Comparison of ENCODE assay signal across 9 mouse cellular contexts in the genomic region with DNA sequence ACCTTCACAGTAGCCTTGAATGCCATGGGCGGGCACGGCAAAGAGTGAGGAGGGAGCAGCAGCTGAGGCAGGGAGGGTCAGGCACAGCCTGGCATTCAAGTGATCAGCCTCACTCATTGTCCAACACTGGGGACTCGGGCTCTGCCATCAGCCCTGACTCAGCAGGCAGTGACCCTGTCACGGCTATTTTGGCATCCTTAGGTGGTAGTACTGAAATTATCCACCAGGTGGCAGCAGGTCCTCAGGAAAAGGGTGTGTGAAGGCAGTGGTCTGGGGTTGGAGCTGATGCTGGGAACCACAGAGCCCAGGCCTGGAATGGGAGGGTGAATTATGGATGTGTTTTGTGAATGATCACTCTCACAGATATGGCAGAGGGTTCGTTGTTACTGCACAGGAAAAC. TPM values are rescaled to one million over a fixed set of nuclear protein-coding genes. Genes with fewer than 3 reads are reported as not detected.
DNase-seq lines count a peak whose midpoint lies in the region; ATAC-seq and TF ChIP-seq lines count a peak whose summit lies in the region.
"Had no signal": no experiment of that assay in that cellular context is flagged by ENCODE, and none has a peak within 500 bp of the region (broad histone marks: within the 10 kb centered on the region; RNA-seq: fewer than 3 reads in every experiment).

No protein-coding gene starts in this region.

- no peaks in the 10 kb centered on the region for H3K27me3 ChIP-seq in E14TG2a.4 (ENCODE audit: insufficient read depth, low read length)
- no peaks in the 10 kb centered on the region for H3K27me3 ChIP-seq in forebrain, embryonic 14.5 days (replicated peaks; ENCODE audit: control insufficient read depth, insufficient read depth, low read length)
- no peaks in the 10 kb centered on the region for H3K27me3 ChIP-seq in lung, embryonic 14.5 days (ENCODE audit: insufficient read depth, low read length)
- H3K27me3 ChIP-seq in thymus, adult 2 months (ENCODE audit: control insufficient read depth, insufficient read depth, low read length): no peaks in the 10 kb centered on the region; the same call in 1 of the 2 replicates

- TF ChIP-seq CTCF in E14TG2a.4 (conservative IDR thresholded peaks at IDR 0.05; ENCODE audit: low read length): peak; percentile 80
- TF ChIP-seq CTCF in lung, embryonic 14.5 days (IDR thresholded peaks at IDR 0.05; ENCODE audit: low read depth): peak; percentile 97
- TF ChIP-seq CTCF in thymus, adult 2 months (IDR thresholded peaks at IDR 0.05; ENCODE audit: borderline replicate concordance, control insufficient read depth, extremely low read depth, insufficient read depth, low read length, poor library complexity): peak; percentile 81

- peak; percentile 76 for DNase-seq in c-Kit-positive CD71-positive TER-119-positive erythroid progenitor cells, embryonic 14.5 days (ENCODE audit: low spot score)
- DNase-seq in forebrain, embryonic 14.5 days (ENCODE audit: low spot score): peak; percentile 82
- DNase-seq in layer of hippocampus, adult 8-10 months (ENCODE audit: low spot score in 2 of 2): peak; percentile 90
- peak; percentile 93 for DNase-seq in lung, embryonic 14.5 days
- DNase-seq in ovary, adult 18-20 months (ENCODE audit: low spot score): peak; percentile 33
- DNase-seq in thymus, adult 2 months: peak; percentile 85

- H3K9me3 ChIP-seq in E14TG2a.4 (ENCODE audit: low read length): no peaks in the 10 kb centered on the region
- no peaks in the 10 kb centered on the region for H3K9me3 ChIP-seq in forebrain, embryonic 14.5 days (replicated peaks; ENCODE audit: control insufficient read depth, low read length)
- H3K9me3 ChIP-seq in lung, embryonic 14.5 days (ENCODE audit: low read depth, low read length): no peaks in the 10 kb centered on the region
- H3K9me3 ChIP-seq: heart, embryonic 13.5 days had no signal

- 4% methylated on average over 5 of the region's 5 CpGs for WGBS in forebrain, embryonic 14.5 days
- WGBS in lung, embryonic 14.5 days: 11% methylated on average over 5 of the region's 5 CpGs
- WGBS in thymus, adult 2 months: 13% methylated on average over 5 of the region's 5 CpGs

- no peaks in the 10 kb centered on the region for H3K36me3 ChIP-seq in E14TG2a.4 (ENCODE audit: insufficient read depth, low read length)
- H3K36me3 ChIP-seq in forebrain, embryonic 14.5 days (ENCODE audit: control insufficient read depth, insufficient read depth, low read length): no peaks in the 10 kb centered on the region
- no peaks in the 10 kb centered on the region for H3K36me3 ChIP-seq in lung, embryonic 14.5 days (ENCODE audit: insufficient read depth)
- H3K36me3 ChIP-seq in thymus, adult 2 months (ENCODE audit: control insufficient read depth, insufficient read depth, low read length): no peaks in the 10 kb centered on the region
- H3K36me3 ChIP-seq: heart, embryonic 13.5 days had no signal

- no peak for TF ChIP-seq POLR2A in thymus, adult 2 months (IDR thresholded peaks at IDR 0.05; ENCODE audit: control insufficient read depth, extremely low read depth, insufficient read depth, low read length, poor library complexity)

- peak; percentile 38 for ATAC-seq in forebrain, embryonic 14.5 days
- peak; percentile 72 to 88 for ATAC-seq in hematopoietic stem cell, adult 5-6 weeks (replicated peaks in 1 of 2; ENCODE audit: insufficient read depth in 1 of 2, low FRiP score in 2 of 2, low TSS enrichment in 1 of 2, low read depth in 1 of 2, poor library complexity in 2 of 2, severe bottlenecking in 2 of 2)
- peak; percentile 63 for ATAC-seq in lung, embryonic 14.5 days (ENCODE audit: insufficient read depth)

- H3K27ac ChIP-seq in forebrain, embryonic 14.5 days (ENCODE audit: low read depth, low read length): no peak overlapping the region
- H3K27ac ChIP-seq in lung, embryonic 14.5 days (ENCODE audit: low read depth): no peak overlapping the region
- no peak overlapping the region for H3K27ac ChIP-seq in thymus, adult 2 months (ENCODE audit: control insufficient read depth, insufficient read depth, low read length)
- H3K27ac ChIP-seq: heart, embryonic 13.5 days had no signal

- no peak overlapping the region for H3K9ac ChIP-seq in forebrain, embryonic 14.5 days (ENCODE audit: low read length)
- no peak overlapping the region for H3K9ac ChIP-seq in lung, embryonic 14.5 days
- H3K9ac ChIP-seq: heart, embryonic 13.5 days had no signal

- H3K4me1 ChIP-seq in E14TG2a.4 (replicated peaks; ENCODE audit: low read depth, low read length): peaks cover 27% of the 10 kb centered on the region
- peaks cover 2% of the 10 kb centered on the region; the same call in 1 of the 2 replicates for H3K4me1 ChIP-seq in forebrain, embryonic 14.5 days (ENCODE audit: control insufficient read depth, insufficient read depth, low read length)
- 0 out of 2 replicates have a peak, but pooled peaks cover 3% of the 10 kb centered on the region for H3K4me1 ChIP-seq in lung, embryonic 14.5 days (ENCODE audit: insufficient read depth)
- peaks cover 4% of the 10 kb centered on the region for H3K4me1 ChIP-seq in thymus, adult 2 months (replicated peaks; ENCODE audit: control insufficient read depth, insufficient read depth, low read length)

- no peak overlapping the region for H3K4me3 ChIP-seq in E14TG2a.4 (replicated peaks; ENCODE audit: low read length)
- no peak overlapping the region for H3K4me3 ChIP-seq in forebrain, embryonic 14.5 days (ENCODE audit: low read depth, low read length)
- H3K4me3 ChIP-seq in lung, embryonic 14.5 days (ENCODE audit: low read depth, low read length): no peak overlapping the region
- H3K4me3 ChIP-seq in thymus, adult 2 months (ENCODE audit: control insufficient read depth, insufficient read depth, low read length): no peak overlapping the region
- H3K4me3 ChIP-seq: heart, embryonic 13.5 days had no signal

- no peak overlapping the region for H3K4me2 ChIP-seq in forebrain, embryonic 14.5 days (ENCODE audit: low read length)
- no peak overlapping the region for H3K4me2 ChIP-seq in lung, embryonic 14.5 days
- H3K4me2 ChIP-seq: heart, embryonic 13.5 days had no signal

RNA-seq across cellular contexts. Expression of a gene that starts 4.3 kb away (rescaled TPM):
- 36.9 and 45.3 TPM in 2 replicates for polyA plus RNA-seq in forebrain, embryonic 14.5 days (2014; fragmentation: Nextera tagmentation; extraction: Ambion mirVana)
- total RNA-seq in hematopoietic stem cell, adult 5-6 weeks (2017): 13.0 and 21.2 TPM in 2 replicates
- total RNA-seq in layer of hippocampus, adult 8-10 months (2022): 10 to 100 TPM; 46.2 to 63.5 (median 50.6) TPM
- 18.1 and 18.7 TPM in 2 replicates for polyA plus RNA-seq in lung, embryonic 14.5 days (2014; fragmentation: Nextera tagmentation; extraction: Ambion mirVana)
- 27.1 and 27.7 TPM in 2 replicates for polyA plus RNA-seq in thymus, adult 2 months (2012; rRNA removed)

RNA-seq across cellular contexts. Expression of a gene that starts 4.5 kb away (rescaled TPM):
- 0.69 and 0.98 TPM in 2 replicates for polyA plus RNA-seq in forebrain, embryonic 14.5 days (2014; fragmentation: Nextera tagmentation; extraction: Ambion mirVana)
- not detected in 2 replicates for total RNA-seq in hematopoietic stem cell, adult 5-6 weeks (2017)
- under 1 TPM; 0.20 to 0.77 (median 0.49) TPM for total RNA-seq in layer of hippocampus, adult 8-10 months (2022)
- polyA plus RNA-seq in lung, embryonic 14.5 days (2014; fragmentation: Nextera tagmentation; extraction: Ambion mirVana): 0.18 and 0.53 TPM in 2 replicates
- 0.11 and 0.24 TPM in 2 replicates for polyA plus RNA-seq in thymus, adult 2 months (2012; rRNA removed)

RNA-seq across cellular contexts. Expression of a gene that starts 29.9 kb away (rescaled TPM):
- polyA plus RNA-seq in forebrain, embryonic 14.5 days (2014; fragmentation: Nextera tagmentation; extraction: Ambion mirVana): 0.60 and 0.83 TPM in 2 replicates
- total RNA-seq in hematopoietic stem cell, adult 5-6 weeks (2017): not detected in 2 replicates
- under 1 TPM in 1 of 4 experiments, not detected in 3; 0.30 TPM for total RNA-seq in layer of hippocampus, adult 8-10 months (2022)
- polyA plus RNA-seq in lung, embryonic 14.5 days (2014; fragmentation: Nextera tagmentation; extraction: Ambion mirVana): 0.11 and 0.18 TPM in 2 replicates
- 0.15 TPM in 1 of 2 replicates, not detected in the other for polyA plus RNA-seq in thymus, adult 2 months (2012; rRNA removed)

RNA-seq across cellular contexts. Expression of a gene that starts 59.6 kb away (rescaled TPM):
- polyA plus RNA-seq in forebrain, embryonic 14.5 days (2014; fragmentation: Nextera tagmentation; extraction: Ambion mirVana): 0.89 and 1.9 TPM in 2 replicates
- not detected in 2 replicates for total RNA-seq in hematopoietic stem cell, adult 5-6 weeks (2017)
- total RNA-seq in layer of hippocampus, adult 8-10 months (2022): 10 to 100 TPM; 34.6 to 40.4 (median 37.8) TPM
- 0.37 and 0.79 TPM in 2 replicates for polyA plus RNA-seq in lung, embryonic 14.5 days (2014; fragmentation: Nextera tagmentation; extraction: Ambion mirVana)
- 0.87 and 0.88 TPM in 2 replicates for polyA plus RNA-seq in thymus, adult 2 months (2012; rRNA removed)

Comparison
In these comparisons a context has a peak if more than half of its experiments do, and no peak if none do; other contexts are left out.
1. DNase-seq: peak in every context shown above with its lines; median percentile 93 in lung, embryonic 14.5 days; 90 in layer of hippocampus, adult 8-10 months; 85 in thymus, adult 2 months; 82 in forebrain, embryonic 14.5 days; 76 in c-Kit-positive CD71-positive TER-119-positive erythroid progenitor cells, embryonic 14.5 days; 33 in ovary, adult 18-20 months.